Mouse (Mus musculus): ENCODE measurements around the gene Elfn2. TPM values are rescaled to one million over a fixed set of nuclear protein-coding genes. Genes with fewer than 3 reads are reported as not detected.

Elfn2 gene
- polyA plus RNA-seq (2021; fragmentation: Nextera tagmentation): 8.0 and 9.8 TPM in 2 replicates
- long read RNA-seq, experiment 1, full-length matches to known transcripts: 9 of 47 reads
- long read RNA-seq, experiment 1, partial matches to known transcripts: 0 of 47 reads
- long read RNA-seq, experiment 1, other reads (novel, unspliced or antisense): 38 of 47 reads
- long read RNA-seq, experiment 2, partial matches to known transcripts: 0 of 16 reads
- long read RNA-seq, experiment 2, other reads (novel, unspliced or antisense): 16 of 16 reads

GRCm38 (mm10) chr15:78718290-78719250 lies at the start of gene Elfn2:
Elfn2 (minus strand) TSS chr15:78718771.

Other genes starting within 250 kb of the Elfn2 start
- gene Il2rb, start 223.5 kb downstream of the Elfn2 start, polyA plus RNA-seq (2021; fragmentation: Nextera tagmentation): 0.05 and 0.06 TPM in 2 replicates
- 0.23 and 0.33 TPM in 2 replicates for gene C1qtnf6, start 187.4 kb downstream of the Elfn2 start, polyA plus RNA-seq (2021; fragmentation: Nextera tagmentation)
- gene Sstr3, start 174.1 kb downstream of the Elfn2 start, polyA plus RNA-seq (2021; fragmentation: Nextera tagmentation): 4.5 and 6.0 TPM in 2 replicates
- gene Rac2, start 146.0 kb downstream of the Elfn2 start, polyA plus RNA-seq (2021; fragmentation: Nextera tagmentation): 5.5 and 9.9 TPM in 2 replicates
- gene Cyth4, start 121.7 kb downstream of the Elfn2 start, polyA plus RNA-seq (2021; fragmentation: Nextera tagmentation): 3.1 and 3.8 TPM in 2 replicates
- 2.3 and 4.0 TPM in 2 replicates for gene Mfng, start 54.7 kb upstream of the Elfn2 start, polyA plus RNA-seq (2021; fragmentation: Nextera tagmentation)
- gene Card10, start 84.3 kb upstream of the Elfn2 start, polyA plus RNA-seq (2021; fragmentation: Nextera tagmentation): 0.65 and 1.0 TPM in 2 replicates
- gene Cdc42ep1, start 123.9 kb upstream of the Elfn2 start, polyA plus RNA-seq (2021; fragmentation: Nextera tagmentation): 16.2 and 25.4 TPM in 2 replicates
- 0.36 and 0.77 TPM in 2 replicates for gene Lgals2, start 136.8 kb upstream of the Elfn2 start, polyA plus RNA-seq (2021; fragmentation: Nextera tagmentation)
- 5.6 and 30.0 TPM in 2 replicates for gene Gga1, start 158.4 kb upstream of the Elfn2 start, polyA plus RNA-seq (2021; fragmentation: Nextera tagmentation)
- 0.13 and 0.29 TPM in 2 replicates for gene Gm49510, start 180.9 kb upstream of the Elfn2 start, polyA plus RNA-seq (2021; fragmentation: Nextera tagmentation)
- 3.0 and 5.8 TPM in 2 replicates for gene Sh3bp1, start 181.0 kb upstream of the Elfn2 start, polyA plus RNA-seq (2021; fragmentation: Nextera tagmentation)
- gene Pdxp, start 195.1 kb upstream of the Elfn2 start, polyA plus RNA-seq (2021; fragmentation: Nextera tagmentation): 65.2 and 218 TPM in 2 replicates
- 87.8 and 99.7 TPM in 2 replicates for gene Lgals1, start 208.0 kb upstream of the Elfn2 start, polyA plus RNA-seq (2021; fragmentation: Nextera tagmentation)
- 51.6 and 60.7 TPM in 2 replicates for gene Nol12, start 216.2 kb upstream of the Elfn2 start, polyA plus RNA-seq (2021; fragmentation: Nextera tagmentation)
- 3.9 and 5.3 TPM in 2 replicates for gene Triobp, start 229.0 kb upstream of the Elfn2 start, polyA plus RNA-seq (2021; fragmentation: Nextera tagmentation)